Mouse (Mus musculus): ENCODE data around the gene Cd44. TPM values are rescaled to one million over a fixed set of nuclear protein-coding genes. Genes with fewer than 3 reads are reported as not detected.
A peak's percentile ranks its signal among the peaks of the same experiment; 100 is the strongest.

The Cd44 gene
- polyA plus RNA-seq, 1 experiment from 2014 or later = 24.8 TPM

GRCm38 (mm10) chr2:102940813-102941361 is 39.4 kb upstream of the Cd44 start:
- Histone ChIP-seq H3K27ac (ENCODE audit: low read depth, low read length) (no peak overlapping the region), H3K27me3 (ENCODE audit: control insufficient read depth, insufficient read depth, low read length) (no peaks in the 10 kb centered on the region), H3K4me3 (ENCODE audit: low read depth, low read length) (no peak overlapping the region), H3K9me3 (replicated peaks; ENCODE audit: control insufficient read depth, low read length) (no peaks in the 10 kb centered on the region), H3K4me1 (ENCODE audit: control insufficient read depth, insufficient read depth, low read length) (peaks cover 4% of the 10 kb centered on the region), H3K4me2 (no peak overlapping the region), H3K36me3 (ENCODE audit: control insufficient read depth, insufficient read depth, low read length) (no peaks in the 10 kb centered on the region), H3K9ac (ENCODE audit: low read depth, low read length) (no peak overlapping the region)
- ATAC-seq (replicated peaks; ENCODE audit: insufficient number of reproducible peaks, low FRiP score, low TSS enrichment) = no peak
- 53% methylated on average over 8 of the region's 8 CpGs for WGBS (ENCODE audit: insufficient replicate concordance)

- Histone ChIP-seq H3K27me3 (ENCODE audit: control insufficient read depth, insufficient read depth, low read length) (no peaks in the 10 kb centered on the region), H3K36me3 (ENCODE audit: control insufficient read depth, insufficient read depth, low read length) (no peaks in the 10 kb centered on the region), H3K4me2 (no peak overlapping the region), H3K9ac (ENCODE audit: low read depth, low read length) (no peak overlapping the region), H3K4me1 (ENCODE audit: control insufficient read depth, insufficient read depth, low read length) (peaks cover 4% of the 10 kb centered on the region), H3K4me3 (ENCODE audit: low read depth, low read length) (no peak overlapping the region), H3K9me3 (replicated peaks; ENCODE audit: control insufficient read depth, low read length) (no peaks in the 10 kb centered on the region), H3K27ac (ENCODE audit: low read depth, low read length) (no peak overlapping the region)
- WGBS (ENCODE audit: insufficient replicate concordance) = 88% methylated on average over 8 of the region's 8 CpGs
- no peak for ATAC-seq (replicated peaks; ENCODE audit: insufficient number of reproducible peaks, low FRiP score, low TSS enrichment)
These were observed 38.7 kb upstream of the Cd44 start for GRCm38 (mm10) chr2:102940158-102940557.

- Histone ChIP-seq H3K4me2 (no peak overlapping the region), H3K9ac (ENCODE audit: low read depth, low read length) (no peak overlapping the region), H3K4me3 (ENCODE audit: low read depth, low read length) (no peak overlapping the region), H3K36me3 (ENCODE audit: control insufficient read depth, insufficient read depth, low read length) (no peaks in the 10 kb centered on the region), H3K9me3 (replicated peaks; ENCODE audit: control insufficient read depth, low read length) (no peaks in the 10 kb centered on the region), H3K27me3 (ENCODE audit: control insufficient read depth, insufficient read depth, low read length) (no peaks in the 10 kb centered on the region), H3K4me1 (ENCODE audit: control insufficient read depth, insufficient read depth, low read length) (peaks cover 4% of the 10 kb centered on the region), H3K27ac (ENCODE audit: low read depth, low read length) (no peak overlapping the region)
- WGBS (ENCODE audit: insufficient replicate concordance) = 45% methylated on average over 3 of the region's 3 CpGs
- 0 out of 2 replicates have a peak, but pooled peaks have one; percentile 10 for ATAC-seq (replicated peaks; ENCODE audit: insufficient number of reproducible peaks, low FRiP score, low TSS enrichment)
These were observed 35.4 kb upstream of the Cd44 start for GRCm38 (mm10) chr2:102936886-102937285.

GRCm38 (mm10) chr2:102934834-102935233 is 33.4 kb upstream of the Cd44 start:
- H3K9ac ChIP-seq (ENCODE audit: low read depth, low read length) = no peak overlapping the region
- 71% methylated on average over 3 of the region's 3 CpGs for WGBS (ENCODE audit: insufficient replicate concordance)
- no peaks in the 10 kb centered on the region for H3K9me3 ChIP-seq (replicated peaks; ENCODE audit: control insufficient read depth, low read length)
- no peak for ATAC-seq (replicated peaks; ENCODE audit: insufficient number of reproducible peaks, low FRiP score, low TSS enrichment)
- peaks cover 4% of the 10 kb centered on the region for H3K4me1 ChIP-seq (ENCODE audit: control insufficient read depth, insufficient read depth, low read length)
- no peaks in the 10 kb centered on the region for H3K27me3 ChIP-seq (ENCODE audit: control insufficient read depth, insufficient read depth, low read length)
- no peak overlapping the region for H3K4me3 ChIP-seq (ENCODE audit: low read depth, low read length)
- H3K4me2 ChIP-seq = no peak overlapping the region
- no peak overlapping the region for H3K27ac ChIP-seq (ENCODE audit: low read depth, low read length)
- no peaks in the 10 kb centered on the region for H3K36me3 ChIP-seq (ENCODE audit: control insufficient read depth, insufficient read depth, low read length)

GRCm38 (mm10) chr2:102933787-102934186 is 32.3 kb upstream of the Cd44 start:
- no peaks in the 10 kb centered on the region for H3K36me3 ChIP-seq (ENCODE audit: control insufficient read depth, insufficient read depth, low read length)
- H3K27ac ChIP-seq (ENCODE audit: low read depth, low read length) = no peak overlapping the region
- H3K4me1 ChIP-seq (ENCODE audit: control insufficient read depth, insufficient read depth, low read length) = peaks cover 4% of the 10 kb centered on the region
- H3K27me3 ChIP-seq (ENCODE audit: control insufficient read depth, insufficient read depth, low read length) = no peaks in the 10 kb centered on the region
- H3K9ac ChIP-seq (ENCODE audit: low read depth, low read length) = no peak overlapping the region
- no peak for ATAC-seq (replicated peaks; ENCODE audit: insufficient number of reproducible peaks, low FRiP score, low TSS enrichment)
- H3K4me3 ChIP-seq (ENCODE audit: low read depth, low read length) = no peak overlapping the region
- no peaks in the 10 kb centered on the region for H3K9me3 ChIP-seq (replicated peaks; ENCODE audit: control insufficient read depth, low read length)
- H3K4me2 ChIP-seq = no peak overlapping the region

GRCm38 (mm10) chr2:102933142-102933541 is 31.7 kb upstream of the Cd44 start:
- ATAC-seq (replicated peaks; ENCODE audit: insufficient number of reproducible peaks, low FRiP score, low TSS enrichment) = no peak
- H3K36me3 ChIP-seq (ENCODE audit: control insufficient read depth, insufficient read depth, low read length) = no peaks in the 10 kb centered on the region
- WGBS (ENCODE audit: insufficient replicate concordance) = 84% methylated on average over 4 of the region's 4 CpGs
- no peak overlapping the region for H3K4me2 ChIP-seq
- H3K4me1 ChIP-seq (ENCODE audit: control insufficient read depth, insufficient read depth, low read length) = peaks cover 4% of the 10 kb centered on the region
- no peaks in the 10 kb centered on the region for H3K27me3 ChIP-seq (ENCODE audit: control insufficient read depth, insufficient read depth, low read length)
- H3K4me3 ChIP-seq (ENCODE audit: low read depth, low read length) = no peak overlapping the region
- no peaks in the 10 kb centered on the region for H3K9me3 ChIP-seq (replicated peaks; ENCODE audit: control insufficient read depth, low read length)
- H3K9ac ChIP-seq (ENCODE audit: low read depth, low read length) = no peak overlapping the region
- no peak overlapping the region for H3K27ac ChIP-seq (ENCODE audit: low read depth, low read length)

- Histone ChIP-seq H3K4me1 (ENCODE audit: control insufficient read depth, insufficient read depth, low read length) (peaks cover 4% of the 10 kb centered on the region), H3K9me3 (replicated peaks; ENCODE audit: control insufficient read depth, low read length) (no peaks in the 10 kb centered on the region), H3K36me3 (ENCODE audit: control insufficient read depth, insufficient read depth, low read length) (no peaks in the 10 kb centered on the region), H3K4me3 (ENCODE audit: low read depth, low read length) (no peak overlapping the region), H3K9ac (ENCODE audit: low read depth, low read length) (no peak overlapping the region), H3K4me2 (no peak overlapping the region), H3K27me3 (ENCODE audit: control insufficient read depth, insufficient read depth, low read length) (no peaks in the 10 kb centered on the region), H3K27ac (ENCODE audit: low read depth, low read length) (no peak overlapping the region)
- WGBS (ENCODE audit: insufficient replicate concordance) = 61% methylated on average over 1 of the region's 1 CpGs
- no peak for ATAC-seq (replicated peaks; ENCODE audit: insufficient number of reproducible peaks, low FRiP score, low TSS enrichment)
These were observed 31.2 kb upstream of the Cd44 start for GRCm38 (mm10) chr2:102932667-102933066.

GRCm38 (mm10) chr2:102928211-102928610 is 26.7 kb upstream of the Cd44 start:
- Histone ChIP-seq H3K27me3 (ENCODE audit: control insufficient read depth, insufficient read depth, low read length) (no peaks in the 10 kb centered on the region), H3K4me2 (no peak overlapping the region), H3K36me3 (ENCODE audit: control insufficient read depth, insufficient read depth, low read length) (no peaks in the 10 kb centered on the region), H3K4me3 (ENCODE audit: low read depth, low read length) (no peak overlapping the region), H3K9ac (ENCODE audit: low read depth, low read length) (no peak overlapping the region), H3K27ac (ENCODE audit: low read depth, low read length) (no peak overlapping the region), H3K9me3 (replicated peaks; ENCODE audit: control insufficient read depth, low read length) (no peaks in the 10 kb centered on the region), H3K4me1 (ENCODE audit: control insufficient read depth, insufficient read depth, low read length) (no peaks in the 10 kb centered on the region)
- ATAC-seq (replicated peaks; ENCODE audit: insufficient number of reproducible peaks, low FRiP score, low TSS enrichment) = no peak

GRCm38 (mm10) chr2:102924480-102924879 is 23.0 kb upstream of the Cd44 start:
- no peaks in the 10 kb centered on the region for H3K4me1 ChIP-seq (ENCODE audit: control insufficient read depth, insufficient read depth, low read length)
- no peak overlapping the region for H3K4me3 ChIP-seq (ENCODE audit: low read depth, low read length)
- no peak overlapping the region for H3K4me2 ChIP-seq
- no peaks in the 10 kb centered on the region for H3K9me3 ChIP-seq (replicated peaks; ENCODE audit: control insufficient read depth, low read length)
- WGBS (ENCODE audit: insufficient replicate concordance) = 87% methylated on average over 1 of the region's 1 CpGs
- ATAC-seq (replicated peaks; ENCODE audit: insufficient number of reproducible peaks, low FRiP score, low TSS enrichment) = no peak
- H3K27me3 ChIP-seq (ENCODE audit: control insufficient read depth, insufficient read depth, low read length) = no peaks in the 10 kb centered on the region
- H3K9ac ChIP-seq (ENCODE audit: low read depth, low read length) = no peak overlapping the region
- H3K27ac ChIP-seq (ENCODE audit: low read depth, low read length) = no peak overlapping the region
- no peaks in the 10 kb centered on the region for H3K36me3 ChIP-seq (ENCODE audit: control insufficient read depth, insufficient read depth, low read length)

All from heart, embryonic 11.5 days (tissue).